Mouse (Mus musculus): ENCODE results near the gene Osbpl10. TPM values are rescaled to one million over a fixed set of nuclear protein-coding genes. Genes with fewer than 3 reads are reported as not detected.

Osbpl10 gene
- total and polyA plus RNA-seq, 2 experiments from 2014 or later: 0.36 to 2.9 TPM

DNA sequence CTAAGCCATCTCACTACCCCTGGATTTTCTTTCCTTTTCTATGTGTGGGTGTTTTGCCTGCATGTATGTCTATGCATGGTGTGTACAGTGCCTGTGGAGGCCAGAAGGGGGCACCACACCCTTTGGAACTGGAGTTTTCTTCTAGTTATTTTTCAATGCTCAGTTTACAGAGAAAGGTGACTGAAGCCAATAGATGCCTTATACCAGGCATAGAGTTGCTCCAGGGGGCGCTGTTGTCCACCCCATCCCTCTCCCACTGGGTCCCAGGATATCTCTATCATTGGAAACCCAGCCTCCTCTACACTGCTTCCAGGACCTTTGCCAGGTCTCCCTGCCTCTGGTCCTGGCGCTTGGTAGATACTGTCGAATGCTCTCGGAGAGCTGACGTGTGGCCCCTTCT lies 184.7 kb downstream of the Osbpl10 start:
- ATAC-seq (ENCODE audit: insufficient read depth, low read depth) (peak; percentile 71), DNase-seq (ENCODE audit: low spot score) (peak; percentile 69)
- no peaks in the 10 kb centered on the region for H3K9me3 ChIP-seq (replicated peaks; ENCODE audit: control insufficient read depth, low read length)
- H3K4me1 ChIP-seq (ENCODE audit: control insufficient read depth, insufficient read depth): peaks cover 8% of the 10 kb centered on the region
- H3K27me3 ChIP-seq (ENCODE audit: control insufficient read depth, insufficient read depth, low read length): no peaks in the 10 kb centered on the region
- H3K4me2 ChIP-seq (ENCODE audit: low read depth, low read length): no peak overlapping the region
- no peaks in the 10 kb centered on the region for H3K36me3 ChIP-seq (replicated peaks; ENCODE audit: control insufficient read depth, insufficient read depth, low read length)
- 26% methylated on average over 5 of the region's 5 CpGs for whole genome bisulfite sequencing
- no peak overlapping the region for H3K9ac ChIP-seq (replicated peaks; ENCODE audit: low read depth, low read length)
- H3K27ac ChIP-seq (ENCODE audit: low read depth): no peak overlapping the region
- no peak overlapping the region for H3K4me3 ChIP-seq (ENCODE audit: low read depth, low read length)
- no peak for TF ChIP-seq EP300 (IDR thresholded peaks at IDR 0.05; ENCODE audit: low read depth)
- peak; percentile 66 for TF ChIP-seq CTCF (IDR thresholded peaks at IDR 0.05; ENCODE audit: low read depth)

DNA sequence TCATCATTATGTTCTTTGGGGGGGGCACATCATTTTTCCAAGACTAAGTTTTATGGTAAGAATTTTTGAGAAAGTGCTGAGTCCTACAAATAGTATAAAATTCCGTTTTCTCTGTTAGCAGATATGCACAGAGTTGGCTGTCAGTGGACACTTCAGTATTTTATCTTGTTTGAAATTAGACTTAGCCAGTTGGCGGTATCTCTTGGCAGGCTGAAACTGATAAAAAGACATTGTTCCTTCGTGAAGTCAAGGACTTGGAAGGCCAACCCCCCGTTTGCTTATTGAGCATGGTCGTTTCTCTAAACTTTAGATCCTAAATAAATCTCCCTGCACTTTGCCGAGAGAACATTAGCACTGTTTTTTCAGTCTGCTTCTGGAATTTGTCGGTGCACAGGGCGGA lies 185.3 kb downstream of the Osbpl10 start:
- no peak for DNase-seq (ENCODE audit: low spot score)
- Histone ChIP-seq H3K4me3 (ENCODE audit: low read depth, low read length) (no peak overlapping the region), H3K9ac (replicated peaks; ENCODE audit: low read depth, low read length) (no peak overlapping the region), H3K4me2 (ENCODE audit: low read depth, low read length) (0 out of 2 replicates have a peak overlapping the region, but pooled peaks have one; percentile 4), H3K27me3 (ENCODE audit: control insufficient read depth, insufficient read depth, low read length) (no peaks in the 10 kb centered on the region), H3K9me3 (replicated peaks; ENCODE audit: control insufficient read depth, low read length) (no peaks in the 10 kb centered on the region), H3K27ac (ENCODE audit: low read depth) (no peak overlapping the region; the same call in 1 of the 2 replicates), H3K4me1 (ENCODE audit: control insufficient read depth, insufficient read depth) (peaks cover 8% of the 10 kb centered on the region), H3K36me3 (replicated peaks; ENCODE audit: control insufficient read depth, insufficient read depth, low read length) (no peaks in the 10 kb centered on the region)
- ATAC-seq (ENCODE audit: insufficient read depth, low read depth): no peak
- TF ChIP-seq EP300 (IDR thresholded peaks at IDR 0.05; ENCODE audit: low read depth): no peak
- no peak for TF ChIP-seq CTCF (IDR thresholded peaks at IDR 0.05; ENCODE audit: low read depth)
- WGBS: 15% methylated on average over 8 of the region's 8 CpGs

DNA sequence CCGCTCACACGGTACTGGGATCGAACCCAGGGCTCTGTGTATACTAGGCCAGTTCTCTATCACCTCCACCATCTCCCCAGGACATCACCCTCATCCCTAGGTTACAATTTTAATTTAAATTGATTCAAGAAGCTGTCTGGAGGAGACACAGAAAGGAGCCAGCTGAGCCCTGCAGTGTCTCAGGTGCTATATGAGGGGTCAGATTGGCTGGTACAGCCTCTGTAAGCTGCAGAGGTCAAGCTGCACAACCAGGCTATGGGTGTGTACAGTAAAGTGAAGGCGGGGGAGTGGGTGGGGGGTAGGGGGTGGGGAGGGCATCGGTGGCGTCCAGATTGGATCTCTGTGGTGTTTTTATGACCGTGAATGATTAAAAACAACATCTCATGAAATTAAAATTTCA lies 186.0 kb downstream of the Osbpl10 start:
- Histone ChIP-seq H3K9ac (replicated peaks; ENCODE audit: low read depth, low read length) (no peak overlapping the region), H3K4me1 (ENCODE audit: control insufficient read depth, insufficient read depth) (peaks cover 8% of the 10 kb centered on the region), H3K4me3 (ENCODE audit: low read depth, low read length) (no peak overlapping the region), H3K4me2 (ENCODE audit: low read depth, low read length) (no peak overlapping the region), H3K36me3 (replicated peaks; ENCODE audit: control insufficient read depth, insufficient read depth, low read length) (no peaks in the 10 kb centered on the region), H3K9me3 (replicated peaks; ENCODE audit: control insufficient read depth, low read length) (no peaks in the 10 kb centered on the region), H3K27me3 (ENCODE audit: control insufficient read depth, insufficient read depth, low read length) (no peaks in the 10 kb centered on the region), H3K27ac (ENCODE audit: low read depth) (no peak overlapping the region)
- ATAC-seq (ENCODE audit: insufficient read depth, low read depth): no peak
- TF ChIP-seq CTCF (IDR thresholded peaks at IDR 0.05; ENCODE audit: low read depth) (no peak), EP300 (IDR thresholded peaks at IDR 0.05; ENCODE audit: low read depth) (no peak)
- no peak for DNase-seq (ENCODE audit: low spot score)
- 80% methylated on average over 7 of the region's 7 CpGs for WGBS

- Histone ChIP-seq H3K27ac (ENCODE audit: low read depth) (no peak overlapping the region), H3K27me3 (ENCODE audit: control insufficient read depth, insufficient read depth, low read length) (no peaks in the 10 kb centered on the region), H3K4me2 (ENCODE audit: low read depth, low read length) (no peak overlapping the region), H3K4me1 (ENCODE audit: control insufficient read depth, insufficient read depth) (peaks cover 8% of the 10 kb centered on the region), H3K4me3 (ENCODE audit: low read depth, low read length) (no peak overlapping the region), H3K36me3 (replicated peaks; ENCODE audit: control insufficient read depth, insufficient read depth, low read length) (no peaks in the 10 kb centered on the region), H3K9ac (replicated peaks; ENCODE audit: low read depth, low read length) (no peak overlapping the region), H3K9me3 (replicated peaks; ENCODE audit: control insufficient read depth, low read length) (no peaks in the 10 kb centered on the region)
- no peak for TF ChIP-seq CTCF (IDR thresholded peaks at IDR 0.05; ENCODE audit: low read depth)
- TF ChIP-seq EP300 (IDR thresholded peaks at IDR 0.05; ENCODE audit: low read depth): no peak
- WGBS: 43% methylated on average over 8 of the region's 8 CpGs
- ATAC-seq (ENCODE audit: insufficient read depth, low read depth): no peak
- DNase-seq (ENCODE audit: low spot score): no peak
Measured at GRCm38 (mm10) chr9:115165996-115166395, 187.6 kb downstream of the Osbpl10 start.

- Histone ChIP-seq H3K4me1 (ENCODE audit: control insufficient read depth, insufficient read depth) (no peaks in the 10 kb centered on the region), H3K27ac (ENCODE audit: low read depth) (no peak overlapping the region), H3K27me3 (ENCODE audit: control insufficient read depth, insufficient read depth, low read length) (no peaks in the 10 kb centered on the region), H3K36me3 (replicated peaks; ENCODE audit: control insufficient read depth, insufficient read depth, low read length) (no peaks in the 10 kb centered on the region), H3K9me3 (replicated peaks; ENCODE audit: control insufficient read depth, low read length) (no peaks in the 10 kb centered on the region), H3K9ac (replicated peaks; ENCODE audit: low read depth, low read length) (no peak overlapping the region), H3K4me3 (ENCODE audit: low read depth, low read length) (no peak overlapping the region), H3K4me2 (ENCODE audit: low read depth, low read length) (no peak overlapping the region)
- WGBS: 84% methylated on average over 13 of the region's 13 CpGs
- DNase-seq (ENCODE audit: low spot score) (no peak), ATAC-seq (ENCODE audit: insufficient read depth, low read depth) (no peak)
- TF ChIP-seq EP300 (IDR thresholded peaks at IDR 0.05; ENCODE audit: low read depth): no peak
- no peak for TF ChIP-seq CTCF (IDR thresholded peaks at IDR 0.05; ENCODE audit: low read depth)
Measured at GRCm38 (mm10) chr9:115169591-115169990, 191.2 kb downstream of the Osbpl10 start.

GRCm38 (mm10) chr9:115172096-115172495 lies 193.7 kb downstream of the Osbpl10 start:
- Histone ChIP-seq H3K27ac (ENCODE audit: low read depth) (no peak overlapping the region), H3K27me3 (ENCODE audit: control insufficient read depth, insufficient read depth, low read length) (no peaks in the 10 kb centered on the region), H3K9ac (replicated peaks; ENCODE audit: low read depth, low read length) (no peak overlapping the region), H3K4me2 (ENCODE audit: low read depth, low read length) (no peak overlapping the region), H3K4me1 (ENCODE audit: control insufficient read depth, insufficient read depth) (no peaks in the 10 kb centered on the region), H3K9me3 (replicated peaks; ENCODE audit: control insufficient read depth, low read length) (no peaks in the 10 kb centered on the region), H3K36me3 (replicated peaks; ENCODE audit: control insufficient read depth, insufficient read depth, low read length) (no peaks in the 10 kb centered on the region), H3K4me3 (ENCODE audit: low read depth, low read length) (no peak overlapping the region)
- 90% methylated on average over 6 of the region's 6 CpGs for WGBS
- no peak for ATAC-seq (ENCODE audit: insufficient read depth, low read depth)
- TF ChIP-seq EP300 (IDR thresholded peaks at IDR 0.05; ENCODE audit: low read depth) (no peak), CTCF (IDR thresholded peaks at IDR 0.05; ENCODE audit: low read depth) (no peak)
- no peak for DNase-seq (ENCODE audit: low spot score)

All from heart, postnatal 0 days (tissue).